Mouse (Mus musculus) limb, embryonic 11.5 days (tissue): Measurements from ENCODE around the gene Plekhf1. TPM values are rescaled to one million over a fixed set of nuclear protein-coding genes. Genes with fewer than 3 reads are reported as not detected.

Experiments used
- ATAC-seq: fragments of 200-750 bp; cut with Nextera tagmentation; 2 replicates; pipeline ENCODE4 v1.8.0; 2017; ENCODE audit warnings: low read depth; ENCODE audit not compliant: insufficient number of reproducible peaks, low FRiP score, low TSS enrichment
- DNase-seq: peaks from one replicate; pipeline ENCODE4 v3.0.0-alpha.2; 2015; ENCODE audit warnings: low spot score
- H3K27ac ChIP-seq: fragments of 300-500 bp; sonication (generic); replicated peaks from 2 replicates; pipeline ENCODE4 v1.5.1; 2014; ENCODE audit warnings: low read depth, mild to moderate bottlenecking, low read length
- H3K27me3 ChIP-seq: fragments of 300-500 bp; sonication (generic); 2 replicates; pipeline ENCODE4 v1.6.1; 2014; ENCODE audit warnings: mild to moderate bottlenecking, low read length, mixed read lengths; ENCODE audit not compliant: control insufficient read depth, insufficient read depth
- H3K36me3 ChIP-seq: fragments of 300-500 bp; sonication (generic); 2 replicates; pipeline ENCODE4 v1.6.1; 2014; ENCODE audit warnings: mild to moderate bottlenecking, low read length, moderate library complexity, mixed read lengths; ENCODE audit not compliant: control insufficient read depth, insufficient read depth
- H3K4me1 ChIP-seq: fragments of 300-500 bp; sonication (generic); 2 replicates; pipeline ENCODE4 v1.6.1; 2014; ENCODE audit warnings: low read length, mixed read lengths; ENCODE audit not compliant: control insufficient read depth, insufficient read depth
- H3K4me2 ChIP-seq: fragments of 300-500 bp; sonication (generic); 2 replicates; pipeline ENCODE4 v1.6.1; 2014; ENCODE audit warnings: low read depth, mild to moderate bottlenecking, moderate library complexity; ENCODE audit not compliant: severe bottlenecking
- H3K4me3 ChIP-seq: fragments of 300-500 bp; sonication (generic); 2 replicates; pipeline ENCODE4 v1.5.1; 2014; ENCODE audit warnings: low read depth, low read length
- H3K9ac ChIP-seq: fragments of 300-500 bp; sonication (generic); 2 replicates; pipeline ENCODE4 v1.6.1; 2014; ENCODE audit warnings: mild to moderate bottlenecking, low read length
- H3K9me3 ChIP-seq: fragments of 300-500 bp; sonication (generic); 2 replicates; pipeline ENCODE4 v1.6.1; 2016; ENCODE audit warnings: low read length; ENCODE audit not compliant: control insufficient read depth
- WGBS: fragments of 180-500 bp; shearing (Covaris S2); extraction: QIAGEN DNeasy Blood & Tissue Kit; methylation state at CpG from one replicate; pipeline ENCODE4 v1.1.7; 2014; 5-methylcytosine and 5-hydroxymethylcytosine counted together
- polyA plus RNA-seq: library from polyadenylated mRNA; unstranded; fragments of >200 nt; fragmentation: Nextera tagmentation; extraction: Ambion mirVana; gene quantifications from 2 replicates; pipeline ENCODE4 v1.2.1, GENCODE M21; 2014

The Plekhf1 gene
- polyA plus RNA-seq, 1 experiment from 2014 or later: 4.2 TPM

DNA sequence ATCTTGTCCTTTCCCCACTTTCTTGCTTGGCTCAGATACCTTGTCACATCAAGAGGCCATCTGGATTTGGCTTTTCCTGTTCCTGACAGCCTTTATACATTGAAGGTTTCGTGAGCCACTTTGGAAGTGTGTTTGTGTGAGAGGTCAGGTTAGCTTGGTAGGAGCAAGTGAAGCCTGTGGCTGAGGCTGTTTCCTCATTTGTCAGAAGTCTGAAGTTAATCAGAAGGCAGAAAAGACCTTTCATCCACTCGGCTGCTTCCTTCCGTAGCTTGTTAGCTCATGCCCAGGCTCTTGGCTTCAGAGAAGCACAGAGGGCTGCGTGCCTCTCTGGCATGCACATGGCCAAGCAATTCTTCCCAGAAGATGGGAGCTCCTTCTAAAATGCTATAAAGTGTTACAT, 40.0 kb downstream of the Plekhf1 start:
- H3K4me1 ChIP-seq: peaks cover 11% of the 10 kb centered on the region; the same call in 1 of the 2 replicates
- no peak for ATAC-seq
- H3K27ac ChIP-seq: no peak overlapping the region
- no peak overlapping the region for H3K9ac ChIP-seq
- WGBS: 61% methylated on average over 4 of the region's 4 CpGs
- H3K36me3 ChIP-seq: no peaks in the 10 kb centered on the region
- H3K27me3 ChIP-seq: no peaks in the 10 kb centered on the region
- no peak overlapping the region for H3K4me2 ChIP-seq
- no peak for DNase-seq
- no peak overlapping the region for H3K4me3 ChIP-seq
- no peaks in the 10 kb centered on the region for H3K9me3 ChIP-seq

DNA sequence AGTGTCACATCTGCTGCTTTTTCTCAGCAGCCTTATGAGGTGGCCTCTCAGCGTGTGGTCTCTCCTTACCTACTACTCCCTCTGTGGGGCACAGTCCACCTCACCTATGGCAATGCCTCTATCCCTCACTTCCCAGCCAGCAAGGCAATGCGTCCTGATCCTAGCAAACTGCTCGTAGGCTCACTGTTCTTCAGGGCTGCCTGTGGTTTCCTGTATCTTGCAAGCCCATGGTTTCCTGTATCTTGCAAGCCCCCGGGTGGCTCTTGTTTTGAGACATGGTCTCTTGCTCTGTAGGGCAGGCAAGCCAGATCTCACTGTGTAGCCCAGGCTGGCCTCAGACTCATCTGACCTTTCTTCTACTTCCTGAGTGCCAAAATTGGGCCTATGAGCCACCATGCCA, 41.0 kb downstream of the Plekhf1 start:
- 73% methylated on average over 4 of the region's 4 CpGs for WGBS

DNA sequence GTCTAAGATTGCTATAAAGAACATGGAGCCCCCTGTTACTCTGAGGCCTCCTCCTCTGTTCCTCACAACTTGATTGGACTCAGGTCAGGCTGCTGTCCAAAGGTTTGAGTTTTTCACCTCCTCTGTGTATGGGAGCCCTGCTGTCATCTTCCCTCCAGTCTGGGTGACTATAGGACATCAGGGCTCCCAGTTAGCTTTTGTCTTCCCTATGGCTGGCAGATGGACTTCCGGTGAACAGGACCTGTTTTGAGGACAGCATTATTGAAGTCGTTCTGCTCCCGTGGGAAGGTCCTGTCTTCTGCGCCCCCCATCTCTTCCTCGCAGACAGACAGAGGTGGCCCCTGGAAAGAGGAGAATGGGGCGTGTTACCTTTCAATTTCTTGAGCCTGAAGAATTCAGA, 43.0 kb downstream of the Plekhf1 start:
- Histone ChIP-seq H3K4me2 (no peak overlapping the region), H3K36me3 (no peaks in the 10 kb centered on the region), H3K27me3 (no peaks in the 10 kb centered on the region), H3K9me3 (no peaks in the 10 kb centered on the region), H3K9ac (no peak overlapping the region), H3K4me3 (no peak overlapping the region), H3K4me1 (peaks cover 12% of the 10 kb centered on the region; the same call in 1 of the 2 replicates), H3K27ac (no peak overlapping the region)
- WGBS: 90% methylated on average over 6 of the region's 6 CpGs
- DNase-seq (no peak), ATAC-seq (no peak)

More for the DNA sequence above, 41.0 kb downstream of the Plekhf1 start:
- no peak for ATAC-seq
- Histone ChIP-seq H3K27ac (no peak overlapping the region), H3K9ac (no peak overlapping the region), H3K9me3 (no peaks in the 10 kb centered on the region), H3K36me3 (no peaks in the 10 kb centered on the region), H3K4me1 (peaks cover 12% of the 10 kb centered on the region; the same call in 1 of the 2 replicates), H3K27me3 (no peaks in the 10 kb centered on the region), H3K4me3 (no peak overlapping the region), H3K4me2 (no peak overlapping the region)
- no peak for DNase-seq

GRCm38 (mm10) chr7:38184418-38184745, 43.4 kb downstream of the Plekhf1 start:
- Histone ChIP-seq H3K4me2 (peak overlapping the region; percentile 92), H3K9me3 (no peaks in the 10 kb centered on the region), H3K4me1 (peaks cover 12% of the 10 kb centered on the region; the same call in 1 of the 2 replicates), H3K9ac (no peak overlapping the region), H3K27ac (no peak overlapping the region), H3K36me3 (no peaks in the 10 kb centered on the region), H3K27me3 (no peaks in the 10 kb centered on the region), H3K4me3 (peak overlapping the region; percentile 60)
- DNase-seq (no peak), ATAC-seq (no peak)
- 73% methylated on average over 1 of the region's 1 CpGs for WGBS

DNA sequence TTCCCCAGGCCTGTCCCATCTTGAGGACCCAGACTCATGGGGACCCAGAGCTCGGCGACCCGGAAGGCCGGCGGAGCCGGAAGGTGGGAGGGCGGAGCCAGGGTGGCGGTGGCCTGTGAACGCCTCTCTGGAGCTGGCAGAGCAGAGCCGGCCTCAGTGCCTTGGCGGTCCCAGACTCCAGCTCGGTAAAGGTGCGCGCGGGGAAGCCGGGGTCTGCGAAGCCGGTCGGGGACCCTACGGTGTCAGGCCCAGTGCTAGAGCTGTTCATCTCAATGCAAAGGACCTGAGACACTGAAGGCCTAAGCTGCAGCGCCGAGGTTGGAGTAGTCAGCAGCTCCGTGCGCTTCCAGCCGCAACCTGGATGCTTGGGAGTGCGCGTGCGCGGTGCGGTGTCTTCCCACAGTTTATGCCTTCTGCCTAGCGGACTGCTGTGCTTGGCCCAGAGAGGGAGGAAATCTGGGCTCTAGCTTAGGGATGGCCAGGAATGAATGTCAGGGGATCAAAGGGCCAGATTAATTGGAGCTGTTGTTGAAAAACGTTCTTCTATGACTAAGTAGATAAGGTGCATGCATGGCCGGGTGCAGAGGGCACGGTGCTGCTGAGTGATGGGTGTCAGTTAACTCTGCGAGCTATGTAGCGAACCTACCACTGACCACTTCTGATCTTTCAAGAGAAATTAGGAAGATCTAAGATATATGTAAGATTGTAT, 44.0 kb downstream of the Plekhf1 start:
- Histone ChIP-seq H3K36me3 (no peaks in the 10 kb centered on the region), H3K9ac (peak overlapping the region; percentile 74), H3K4me2 (peak overlapping the region; percentile 92), H3K4me3 (peak overlapping the region; percentile 60), H3K27ac (peak overlapping the region; percentile 36; the same call in 1 of the 2 replicates), H3K9me3 (no peaks in the 10 kb centered on the region), H3K4me1 (peaks cover 12% of the 10 kb centered on the region; the same call in 1 of the 2 replicates), H3K27me3 (no peaks in the 10 kb centered on the region)
- 6% methylated on average over 36 of the region's 36 CpGs for WGBS
- ATAC-seq (peak; percentile 89), DNase-seq (peak; percentile 87)

DNA sequence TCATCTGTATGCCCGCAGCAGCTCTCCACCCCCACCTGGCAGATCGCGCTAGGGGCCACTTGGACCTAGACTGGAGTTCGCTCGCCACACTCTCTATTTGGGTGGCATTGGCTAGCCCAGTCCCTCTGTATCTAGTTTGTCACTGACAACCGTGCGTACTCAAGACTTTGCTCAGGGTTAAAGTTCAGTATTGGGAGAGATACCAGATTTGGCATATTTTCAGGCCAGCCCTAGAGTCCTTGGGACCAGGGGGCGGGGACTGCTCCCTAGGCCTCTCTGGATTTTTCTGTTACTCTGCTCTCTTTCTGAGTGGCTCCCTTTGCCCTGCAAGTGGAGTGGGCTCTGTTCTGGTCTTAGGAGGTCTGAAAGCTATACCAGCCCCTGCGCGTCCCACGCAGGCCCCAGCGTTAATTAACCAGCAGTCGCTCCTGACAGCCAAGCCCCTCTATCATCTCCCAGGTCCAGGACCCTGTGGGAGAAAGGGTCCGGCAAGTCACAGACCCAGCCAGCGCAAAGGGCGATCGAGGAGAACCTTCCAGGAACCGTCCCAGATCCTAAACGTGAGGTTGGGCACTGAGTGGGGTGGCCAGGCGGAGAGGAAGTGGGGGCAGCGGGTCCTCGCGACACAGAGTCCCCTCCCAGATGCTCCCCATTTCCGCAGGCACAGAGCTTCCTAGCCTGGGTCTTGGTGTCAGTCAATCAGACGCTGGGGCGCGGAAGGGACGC, 44.7 kb downstream of the Plekhf1 start, which contains the start of gene 1600014C10Rik:
1600014C10Rik (plus strand) TSS at position 256 of the 726 bp plus-strand sequence.
- no peaks in the 10 kb centered on the region for H3K27me3 ChIP-seq
- peaks cover 12% of the 10 kb centered on the region; the same call in 1 of the 2 replicates for H3K4me1 ChIP-seq
- no peak for DNase-seq
- H3K9me3 ChIP-seq: no peaks in the 10 kb centered on the region
- H3K9ac ChIP-seq: peak within 1 kb of the TSS; percentile 74
- peak within 1 kb of the TSS; percentile 36; the same call in 1 of the 2 replicates for H3K27ac ChIP-seq
- H3K4me2 ChIP-seq: peak within 1 kb of the TSS; percentile 92
- no peaks in the 10 kb centered on the region for H3K36me3 ChIP-seq
- 4% methylated on average over 28 of the region's 28 CpGs for WGBS
- ATAC-seq: peak; percentile 40; the same call in 1 of the 2 replicates
- peak within 1 kb of the TSS; percentile 60 for H3K4me3 ChIP-seq

GRCm38 (mm10) chr7:38182596-38182961, 45.2 kb downstream of the Plekhf1 start:
- Histone ChIP-seq H3K4me3 (no peak overlapping the region), H3K27me3 (no peaks in the 10 kb centered on the region), H3K4me1 (peaks cover 12% of the 10 kb centered on the region; the same call in 1 of the 2 replicates), H3K36me3 (no peaks in the 10 kb centered on the region), H3K9me3 (no peaks in the 10 kb centered on the region), H3K9ac (no peak overlapping the region), H3K4me2 (peak overlapping the region; percentile 92), H3K27ac (no peak overlapping the region)
- DNase-seq: peak; percentile 92
- no peak for ATAC-seq
- under 1% methylated on average over 11 of the region's 11 CpGs for WGBS

DNA sequence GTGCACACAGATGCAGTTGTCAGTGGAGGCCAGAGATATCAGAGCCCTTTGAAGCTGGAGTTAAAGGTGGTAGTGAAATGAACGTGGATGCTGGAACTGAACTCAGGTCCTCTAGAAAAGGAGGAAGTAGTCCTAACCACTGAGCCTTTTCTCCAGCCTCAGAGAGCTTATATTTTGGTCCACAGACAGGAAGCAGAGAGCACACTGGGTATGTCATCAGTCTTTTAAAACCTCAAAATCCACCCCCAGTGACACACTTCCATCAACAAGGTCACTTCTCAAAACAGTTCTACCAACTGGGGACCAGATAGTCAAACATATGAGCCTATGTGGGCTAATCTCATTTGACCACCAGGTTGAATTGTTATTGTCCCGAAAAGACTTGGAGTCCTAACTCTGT, 46.5 kb downstream of the Plekhf1 start:
- 87% methylated on average over 2 of the region's 2 CpGs for WGBS
- no peak overlapping the region for H3K4me2 ChIP-seq
- peaks cover 12% of the 10 kb centered on the region; the same call in 1 of the 2 replicates for H3K4me1 ChIP-seq
- H3K27ac ChIP-seq: no peak overlapping the region
- no peak overlapping the region for H3K9ac ChIP-seq
- H3K4me3 ChIP-seq: no peak overlapping the region
- DNase-seq (no peak), ATAC-seq (no peak)
- H3K9me3 ChIP-seq: no peaks in the 10 kb centered on the region
- no peaks in the 10 kb centered on the region for H3K27me3 ChIP-seq
- no peaks in the 10 kb centered on the region for H3K36me3 ChIP-seq
